Mouse (Mus musculus): Measurements from ENCODE around the gene App.

DNA sequence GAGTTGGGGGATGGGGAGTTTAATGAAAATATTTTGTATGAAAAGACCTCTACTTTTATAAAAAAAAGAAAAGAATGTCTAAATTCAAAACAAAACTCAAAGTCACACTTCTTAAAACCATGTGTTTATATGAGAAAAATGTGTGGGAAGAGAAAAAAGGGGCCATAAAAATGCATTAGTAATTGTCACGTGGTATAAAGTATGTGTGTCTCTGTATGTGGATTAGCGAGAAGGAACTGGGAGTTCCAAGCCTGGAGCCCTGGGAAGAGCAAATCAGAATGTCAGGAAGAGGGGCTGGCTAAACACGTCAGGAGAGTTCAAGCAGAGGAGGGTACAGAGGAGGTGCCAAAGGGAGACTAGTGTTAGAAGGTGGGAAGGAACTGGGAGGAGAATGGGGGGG is 7.9 kb upstream of the App start:
- no peak for TF ChIP-seq POLR2A (IDR thresholded peaks at IDR 0.05; ENCODE audit: control insufficient read depth, extremely low read depth, insufficient read depth, low read length, poor library complexity)
- no peak for TF ChIP-seq CTCF (IDR thresholded peaks at IDR 0.05; ENCODE audit: borderline replicate concordance, control insufficient read depth, extremely low read depth, insufficient read depth, low read length, poor library complexity)

Data from thymus, adult 2 months (tissue).